Mouse (Mus musculus): Measurements from ENCODE around the gene Usp40. TPM values are rescaled to one million over a fixed set of nuclear protein-coding genes. Genes with fewer than 3 reads are reported as not detected.

Usp40 gene
- total and polyA plus RNA-seq, 2 experiments from 2014 or later = 9.8 to 15.8 TPM

DNA sequence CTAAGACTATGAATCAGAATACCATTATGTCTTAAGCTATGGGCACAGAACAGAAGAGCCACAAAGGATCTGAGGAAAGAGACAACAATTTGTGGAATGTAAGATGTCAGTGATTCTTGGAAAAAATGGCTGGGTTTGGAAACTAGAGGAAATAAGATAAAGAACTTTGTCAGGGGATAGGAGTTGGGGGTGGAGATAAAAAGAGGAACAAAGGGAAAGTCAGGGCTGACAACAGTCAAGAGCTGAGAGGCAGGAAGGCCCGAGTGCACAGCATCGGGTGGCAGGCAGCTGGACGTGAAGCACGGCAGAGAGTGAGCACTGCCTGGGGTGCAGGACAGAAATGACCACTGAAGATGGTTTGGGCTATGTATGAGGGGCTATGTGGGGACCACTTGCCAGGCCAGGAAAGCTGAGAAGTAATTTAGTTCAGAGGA, 48.3 kb downstream of the Usp40 start:
- Histone ChIP-seq H3K9ac (replicated peaks; ENCODE audit: low read length, poor library complexity, severe bottlenecking) (no peak overlapping the region), H3K36me3 (ENCODE audit: insufficient read depth, low read length) (peaks cover 43% of the 10 kb centered on the region), H3K4me3 (ENCODE audit: low read depth, low read length) (no peak overlapping the region), H3K4me2 (ENCODE audit: low read depth, low read length, poor library complexity, severe bottlenecking) (no peak overlapping the region), H3K9me3 (ENCODE audit: low read length) (no peaks in the 10 kb centered on the region), H3K27ac (ENCODE audit: low read depth, low read length) (no peak overlapping the region), H3K27me3 (ENCODE audit: insufficient read depth, low read length) (no peaks in the 10 kb centered on the region), H3K4me1 (ENCODE audit: insufficient read depth, low read length) (no peaks in the 10 kb centered on the region)
- no peak for ATAC-seq (ENCODE audit: low FRiP score)
- no peak for TF ChIP-seq CTCF (IDR thresholded peaks at IDR 0.05)
- DNase-seq (ENCODE audit: low spot score) = no peak
- 36% methylated on average over 4 of the region's 4 CpGs for WGBS

GRCm38 (mm10) chr1:87959532-87959931, 48.8 kb downstream of the Usp40 start:
- H3K4me1 ChIP-seq (ENCODE audit: insufficient read depth, low read length) = no peaks in the 10 kb centered on the region
- H3K4me2 ChIP-seq (ENCODE audit: low read depth, low read length, poor library complexity, severe bottlenecking) = no peak overlapping the region
- ATAC-seq (ENCODE audit: low FRiP score) (no peak), DNase-seq (ENCODE audit: low spot score) (no peak)
- WGBS = 83% methylated on average over 4 of the region's 4 CpGs
- no peak overlapping the region for H3K4me3 ChIP-seq (ENCODE audit: low read depth, low read length)
- no peak for TF ChIP-seq CTCF (IDR thresholded peaks at IDR 0.05)
- peaks cover 45% of the 10 kb centered on the region for H3K36me3 ChIP-seq (ENCODE audit: insufficient read depth, low read length)
- no peaks in the 10 kb centered on the region for H3K9me3 ChIP-seq (ENCODE audit: low read length)
- H3K27me3 ChIP-seq (ENCODE audit: insufficient read depth, low read length) = no peaks in the 10 kb centered on the region
- H3K27ac ChIP-seq (ENCODE audit: low read depth, low read length) = no peak overlapping the region
- no peak overlapping the region for H3K9ac ChIP-seq (replicated peaks; ENCODE audit: low read length, poor library complexity, severe bottlenecking)

DNA sequence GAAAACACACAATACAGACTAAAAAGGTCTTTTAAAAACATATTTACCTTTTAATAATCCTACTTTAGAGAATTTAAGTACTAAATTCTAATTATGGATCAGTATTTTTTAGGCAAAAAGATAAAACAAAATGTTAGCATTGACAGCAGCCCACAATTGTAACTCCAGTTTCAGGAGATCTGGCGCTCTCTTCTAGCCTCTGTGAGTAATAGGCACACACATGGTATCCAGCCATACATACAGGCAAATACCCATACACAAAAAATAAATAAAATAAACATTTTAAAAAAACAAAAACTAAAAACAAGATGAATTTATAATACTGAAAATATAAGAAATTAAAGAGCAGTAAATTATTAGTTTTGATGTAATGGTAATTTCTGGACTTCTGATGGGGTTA, 49.4 kb downstream of the Usp40 start:
- H3K36me3 ChIP-seq (ENCODE audit: insufficient read depth, low read length) = peaks cover 45% of the 10 kb centered on the region
- WGBS = 98% methylated on average over 1 of the region's 1 CpGs

DNA sequence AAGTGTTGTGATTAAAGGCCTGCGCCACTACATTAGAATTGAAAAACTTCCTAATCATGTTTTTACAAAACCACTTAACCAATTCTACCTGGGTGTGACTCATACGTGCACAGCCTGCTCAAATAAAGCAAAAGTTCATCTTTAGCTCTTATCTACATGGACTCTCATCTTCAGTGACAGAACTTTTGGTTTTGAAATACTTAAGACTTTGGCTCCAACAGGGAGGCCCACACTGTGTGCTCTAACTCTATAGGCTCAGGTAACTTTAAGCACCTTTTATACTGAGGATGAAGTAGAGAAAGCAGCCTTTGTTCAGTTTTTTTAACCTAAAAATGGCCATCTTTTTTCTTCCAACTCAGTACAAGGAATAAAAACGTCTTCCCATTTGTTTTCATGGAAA, 55.3 kb downstream of the Usp40 start:
- no peak for ATAC-seq (ENCODE audit: low FRiP score)

More for the DNA sequence above, 49.4 kb downstream of the Usp40 start:
- H3K27me3 ChIP-seq (ENCODE audit: insufficient read depth, low read length) = no peaks in the 10 kb centered on the region
- no peak overlapping the region for H3K27ac ChIP-seq (ENCODE audit: low read depth, low read length)
- ATAC-seq (ENCODE audit: low FRiP score) (no peak), DNase-seq (ENCODE audit: low spot score) (no peak)
- no peak overlapping the region for H3K4me3 ChIP-seq (ENCODE audit: low read depth, low read length)
- no peaks in the 10 kb centered on the region for H3K9me3 ChIP-seq (ENCODE audit: low read length)
- no peak overlapping the region for H3K4me2 ChIP-seq (ENCODE audit: low read depth, low read length, poor library complexity, severe bottlenecking)
- no peaks in the 10 kb centered on the region for H3K4me1 ChIP-seq (ENCODE audit: insufficient read depth, low read length)
- H3K9ac ChIP-seq (replicated peaks; ENCODE audit: low read length, poor library complexity, severe bottlenecking) = no peak overlapping the region
- no peak for TF ChIP-seq CTCF (IDR thresholded peaks at IDR 0.05)

DNA sequence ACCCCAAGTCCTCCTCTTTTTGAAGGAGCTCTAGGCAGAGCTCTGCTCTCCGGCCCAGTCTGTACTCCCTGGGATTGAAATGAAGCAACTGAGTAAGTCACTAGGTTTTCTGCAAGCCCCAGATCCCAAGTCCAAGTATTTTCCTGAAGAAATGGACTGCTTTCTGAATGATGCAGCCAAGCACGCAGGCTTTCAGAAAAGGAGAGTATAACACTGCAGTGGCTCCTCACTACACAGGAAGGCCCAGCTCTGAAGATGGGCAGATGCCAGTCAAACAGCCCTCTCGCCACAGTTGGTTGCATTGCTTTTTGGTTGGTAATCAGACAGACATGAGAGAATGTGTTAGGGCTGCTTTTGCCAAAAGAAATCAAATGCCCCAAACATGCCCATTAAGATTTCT, 56.7 kb downstream of the Usp40 start:
- no peak overlapping the region for H3K4me2 ChIP-seq (ENCODE audit: low read depth, low read length, poor library complexity, severe bottlenecking)
- H3K36me3 ChIP-seq (ENCODE audit: insufficient read depth, low read length) = peaks cover 68% of the 10 kb centered on the region
- 92% methylated on average over 3 of the region's 3 CpGs for WGBS

More for the DNA sequence above, 55.3 kb downstream of the Usp40 start:
- Histone ChIP-seq H3K27ac (ENCODE audit: low read depth, low read length) (no peak overlapping the region), H3K9ac (replicated peaks; ENCODE audit: low read length, poor library complexity, severe bottlenecking) (no peak overlapping the region), H3K4me3 (ENCODE audit: low read depth, low read length) (no peak overlapping the region), H3K4me2 (ENCODE audit: low read depth, low read length, poor library complexity, severe bottlenecking) (no peak overlapping the region), H3K4me1 (ENCODE audit: insufficient read depth, low read length) (no peaks in the 10 kb centered on the region), H3K36me3 (ENCODE audit: insufficient read depth, low read length) (peaks cover 66% of the 10 kb centered on the region), H3K27me3 (ENCODE audit: insufficient read depth, low read length) (no peaks in the 10 kb centered on the region), H3K9me3 (ENCODE audit: low read length) (no peaks in the 10 kb centered on the region)
- DNase-seq (ENCODE audit: low spot score) = no peak
- WGBS = 79% methylated on average over 3 of the region's 3 CpGs
- TF ChIP-seq CTCF (IDR thresholded peaks at IDR 0.05) = no peak

GRCm38 (mm10) chr1:87947681-87948091, 60.7 kb downstream of the Usp40 start:
- no peaks in the 10 kb centered on the region for H3K4me1 ChIP-seq (ENCODE audit: insufficient read depth, low read length)
- H3K9ac ChIP-seq (replicated peaks; ENCODE audit: low read length, poor library complexity, severe bottlenecking) = no peak overlapping the region
- no peak overlapping the region for H3K4me3 ChIP-seq (ENCODE audit: low read depth, low read length)
- WGBS = 95% methylated on average over 6 of the region's 6 CpGs
- H3K27me3 ChIP-seq (ENCODE audit: insufficient read depth, low read length) = no peaks in the 10 kb centered on the region
- DNase-seq (ENCODE audit: low spot score) (no peak), ATAC-seq (ENCODE audit: low FRiP score) (no peak)
- H3K9me3 ChIP-seq (ENCODE audit: low read length) = no peaks in the 10 kb centered on the region
- no peak overlapping the region for H3K27ac ChIP-seq (ENCODE audit: low read depth, low read length)
- peaks cover 81% of the 10 kb centered on the region for H3K36me3 ChIP-seq (ENCODE audit: insufficient read depth, low read length)
- TF ChIP-seq CTCF (IDR thresholded peaks at IDR 0.05) = no peak
- H3K4me2 ChIP-seq (ENCODE audit: low read depth, low read length, poor library complexity, severe bottlenecking) = no peak overlapping the region

More for the DNA sequence above, 56.7 kb downstream of the Usp40 start:
- no peak overlapping the region for H3K4me3 ChIP-seq (ENCODE audit: low read depth, low read length)
- ATAC-seq (ENCODE audit: low FRiP score) = no peak
- H3K27me3 ChIP-seq (ENCODE audit: insufficient read depth, low read length) = no peaks in the 10 kb centered on the region
- no peak overlapping the region for H3K9ac ChIP-seq (replicated peaks; ENCODE audit: low read length, poor library complexity, severe bottlenecking)
- H3K27ac ChIP-seq (ENCODE audit: low read depth, low read length) = no peak overlapping the region
- no peak for DNase-seq (ENCODE audit: low spot score)
- TF ChIP-seq CTCF (IDR thresholded peaks at IDR 0.05) = no peak
- H3K4me1 ChIP-seq (ENCODE audit: insufficient read depth, low read length) = no peaks in the 10 kb centered on the region
- H3K9me3 ChIP-seq (ENCODE audit: low read length) = no peaks in the 10 kb centered on the region

All from midbrain, postnatal 0 days (tissue).